Mouse (Mus musculus) CD4-positive, CD25-positive, alpha-beta regulatory T cell, adult 4 months (primary cell): ENCODE measurements around the gene Znrf3. TPM values are rescaled to one million over a fixed set of nuclear protein-coding genes. Genes with fewer than 3 reads are reported as not detected.
"Not testable (repeated sequence)": the region's sequence is repeated elsewhere in the genome, so short reads cannot be mapped to it uniquely, and the experiment has no call there.

Experiments
- ATAC-seq: one replicate; pipeline ENCODE4 v1.8.0; 2017
- polyA plus RNA-seq, 2 experiments: library from polyadenylated mRNA; unstranded; fragments of 100-300 nt; shearing (Covaris generic); gene quantifications; one replicate each; pipeline ENCODE4 v1.2.1; 2017

Gene Znrf3
- 10 to 100 TPM; 21.3 to 24.1 TPM for polyA plus RNA-seq

- ATAC-seq: peak; percentile 92
These were observed at the start of gene Znrf3 for GRCm38 (mm10) chr11:5444599-5445451. Gene Znrf3, minus strand, starts transcription at chr11:5444847.

GRCm38 (mm10) chr11:5493869-5494268 lies 49.2 kb upstream of the Znrf3 start:
- ATAC-seq: no peak

GRCm38 (mm10) chr11:5491912-5492311 lies 47.3 kb upstream of the Znrf3 start:
- no peak for ATAC-seq

GRCm38 (mm10) chr11:5490989-5491656 lies 46.5 kb upstream of the Znrf3 start:
- ATAC-seq: no peak

GRCm38 (mm10) chr11:5489433-5489832 lies 44.8 kb upstream of the Znrf3 start:
- ATAC-seq: not testable (repeated sequence)

GRCm38 (mm10) chr11:5485193-5486011 lies 40.8 kb upstream of the Znrf3 start:
- ATAC-seq: peak; percentile 95

- ATAC-seq: no peak
These were observed 37.9 kb upstream of the Znrf3 start for GRCm38 (mm10) chr11:5482581-5482980.

- no peak for ATAC-seq
These were observed 34.2 kb upstream of the Znrf3 start for GRCm38 (mm10) chr11:5478831-5479230.

GRCm38 (mm10) chr11:5478193-5478592 lies 33.5 kb upstream of the Znrf3 start:
- ATAC-seq: no peak

GRCm38 (mm10) chr11:5476806-5477205 lies 32.2 kb upstream of the Znrf3 start:
- no peak for ATAC-seq

- not testable (repeated sequence) for ATAC-seq
These were observed 31.0 kb upstream of the Znrf3 start for GRCm38 (mm10) chr11:5475556-5476118.

- peak; percentile 64 for ATAC-seq
These were observed 29.5 kb upstream of the Znrf3 start for GRCm38 (mm10) chr11:5474130-5474529.

GRCm38 (mm10) chr11:5470055-5470454 lies 25.4 kb upstream of the Znrf3 start:
- no peak for ATAC-seq

- ATAC-seq: no peak
These were observed 24.4 kb upstream of the Znrf3 start for GRCm38 (mm10) chr11:5469084-5469483.

- ATAC-seq: no peak
These were observed 23.8 kb upstream of the Znrf3 start for GRCm38 (mm10) chr11:5468471-5468870.

- ATAC-seq: no peak
These were observed 7.3 kb upstream of the Znrf3 start for GRCm38 (mm10) chr11:5451923-5452322.

GRCm38 (mm10) chr11:5451341-5451740 lies 6.7 kb upstream of the Znrf3 start:
- ATAC-seq: no peak

GRCm38 (mm10) chr11:5450701-5451100 lies 6.1 kb upstream of the Znrf3 start:
- no peak for ATAC-seq

GRCm38 (mm10) chr11:5445452-5445953 lies 856 bp upstream of the Znrf3 start:
- peak; percentile 2 for ATAC-seq

- no peak for ATAC-seq
These were observed 431 bp downstream of the Znrf3 start for GRCm38 (mm10) chr11:5444234-5444598.

- ATAC-seq: peak; percentile 4
These were observed 975 bp downstream of the Znrf3 start for GRCm38 (mm10) chr11:5443511-5444233.

- no peak for ATAC-seq
These were observed 2.0 kb downstream of the Znrf3 start for GRCm38 (mm10) chr11:5442590-5443021.
